In the genomic region with DNA sequence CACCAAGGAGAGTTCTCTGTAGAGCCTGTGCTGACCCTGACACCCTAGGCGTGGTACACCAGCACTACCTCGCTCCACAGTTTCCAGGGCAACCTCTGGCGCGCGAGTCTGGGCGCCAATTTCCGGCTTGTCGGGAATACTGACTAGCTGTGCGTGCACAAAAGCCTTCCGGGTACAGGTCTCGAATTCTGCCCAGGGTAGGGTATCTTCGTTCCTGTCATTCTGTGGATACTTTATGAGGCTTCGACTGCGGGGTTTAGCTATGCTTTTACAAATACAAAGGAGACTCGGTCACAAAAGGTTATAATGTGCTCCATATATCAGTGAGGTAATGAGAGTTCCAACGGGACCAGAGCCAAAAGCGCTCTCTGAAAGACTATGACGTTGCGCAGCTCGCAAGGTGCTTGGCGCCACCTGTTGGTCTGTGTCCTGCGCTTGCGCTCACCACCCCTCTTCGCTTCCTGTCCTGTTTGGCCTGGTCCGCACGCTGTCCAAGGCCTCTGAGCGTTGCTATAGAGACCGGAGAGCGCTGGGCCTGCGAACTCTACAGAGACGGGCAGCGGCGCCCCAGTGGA, we compare ENCODE assay signal across 8 mouse cellular contexts. TPM values are rescaled to one million over a fixed set of nuclear protein-coding genes. Genes with fewer than 3 reads are reported as not detected.
DNase-seq lines count a peak whose midpoint lies in the region; ATAC-seq lines count a peak whose summit lies in the region.

A gene (minus strand): TSS at position 153 of the 575 bp plus-strand sequence.
A gene (plus strand): TSS at position 265 of the 575 bp plus-strand sequence.

- peak; percentile 97 for ATAC-seq in hindbrain, embryonic 16.5 days

- WGBS in hindbrain, embryonic 16.5 days = under 1% methylated on average over 33 of the region's 33 CpGs
- WGBS in macrophage (ENCODE audit: missing documents) = under 1% methylated on average over 33 of the region's 33 CpGs

- H3K4me2 ChIP-seq in hindbrain, embryonic 16.5 days (ENCODE audit: low read length) = peak within 1 kb of the TSS; percentile 58

- H3K9ac ChIP-seq in hindbrain, embryonic 16.5 days (ENCODE audit: low read depth, low read length) = peak within 1 kb of the TSS; percentile 78

- H3K36me3 ChIP-seq in hindbrain, embryonic 16.5 days (ENCODE audit: control insufficient read depth, insufficient read depth, low read length) = peaks cover 32% of the 10 kb centered on the region
- H3K36me3 ChIP-seq in macrophage (ENCODE audit: inconsistent target) = peaks cover 9% of the 10 kb centered on the region

- H3K4me3 ChIP-seq in hindbrain, embryonic 16.5 days (ENCODE audit: low read length) = peak within 1 kb of the TSS; percentile 67
- H3K4me3 ChIP-seq in macrophage (ENCODE audit: inconsistent target) = peak within 1 kb of the TSS; percentile 69

- H3K9me3 ChIP-seq in hindbrain, embryonic 16.5 days (ENCODE audit: control insufficient read depth, low read length) = no peaks in the 10 kb centered on the region

- peak; percentile 83 for DNase-seq in T-cell, adult 2 months (ENCODE audit: low spot score)
- DNase-seq in cerebellum, postnatal 36 days = peak; percentile 91 to 96
- DNase-seq in frontal cortex, postnatal 36 days (ENCODE audit: low spot score in 2 of 2) = peak; percentile 95 to 96
- DNase-seq in left cerebral cortex, adult 18-20 months (ENCODE audit: low spot score in 2 of 2) = peak; percentile 91 to 92
- DNase-seq in right cerebral cortex, adult 18-20 months = peak; percentile 93
- DNase-seq in urinary bladder, postnatal 10 days (ENCODE audit: low spot score) = peak; percentile 74

- peaks cover 17% of the 10 kb centered on the region for H3K4me1 ChIP-seq in hindbrain, embryonic 16.5 days (ENCODE audit: control insufficient read depth, insufficient read depth, low read depth, low read length)

- H3K27me3 ChIP-seq in hindbrain, embryonic 16.5 days (replicated peaks; ENCODE audit: control insufficient read depth, insufficient read depth, low read length) = no peaks in the 10 kb centered on the region

- no peaks in the 10 kb centered on the region for H3K79me2 ChIP-seq in macrophage (ENCODE audit: inconsistent target)

- peak within 1 kb of the TSS; percentile 82 for H3K27ac ChIP-seq in hindbrain, embryonic 16.5 days (ENCODE audit: low read depth, low read length)
- H3K27ac ChIP-seq in macrophage = peak within 1 kb of the TSS; percentile 64

RNA-seq across cellular contexts. Expression of the first gene that starts in this region (rescaled TPM):
- 15.7 and 16.2 TPM in 2 replicates for polyA plus RNA-seq in hindbrain, embryonic 16.5 days (2015; fragmentation: Nextera tagmentation; extraction: Ambion mirVana)
- 1 to 10 TPM; 5.6 to 7.8 TPM for total RNA-seq in left cerebral cortex, adult 18-20 months (2021)
- 1 to 10 TPM in 23 of 26 experiments, under 1 TPM in 3; 0.78 to 6.6 (median 2.3) TPM for total RNA-seq in macrophage (2018; cell fraction: chromatin; rRNA removed)
- 1 to 10 TPM; 2.0 to 5.4 (median 3.8) TPM for total RNA-seq in macrophage (2018; cell fraction: cytosol; rRNA removed)
- total RNA-seq in macrophage (2018; cell fraction: nucleus; rRNA removed) = 1 to 10 TPM in 25 of 26 experiments, under 1 TPM in 1; 0.54 to 7.0 (median 3.0) TPM
- 1.4 to 3.0 TPM (median 2.9 TPM) in 3 replicates for polyA plus RNA-seq in macrophage (2018)

RNA-seq across cellular contexts. Expression of the second gene that starts in this region (rescaled TPM):
- 37.0 and 42.3 TPM in 2 replicates for polyA plus RNA-seq in hindbrain, embryonic 16.5 days (2015; fragmentation: Nextera tagmentation; extraction: Ambion mirVana)
- 10 to 100 TPM; 28.2 to 29.3 TPM for total RNA-seq in left cerebral cortex, adult 18-20 months (2021)
- 10 to 100 TPM in 18 of 26 experiments, 1 to 10 TPM in 8; 3.2 to 34.3 (median 19.6) TPM for total RNA-seq in macrophage (2018; cell fraction: chromatin; rRNA removed)
- 1 to 10 TPM; 3.7 to 9.8 (median 7.3) TPM for total RNA-seq in macrophage (2018; cell fraction: cytosol; rRNA removed)
- 10 to 100 TPM in 14 of 26 experiments, 1 to 10 TPM in 12; 1.9 to 18.3 (median 10.2) TPM for total RNA-seq in macrophage (2018; cell fraction: nucleus; rRNA removed)
- polyA plus RNA-seq in macrophage (2018) = 6.1 to 9.4 TPM (median 7.9 TPM) in 3 replicates

Comparison
In these comparisons a context has a peak if more than half of its experiments do, and no peak if none do; other contexts are left out.
1. Peak in every context shown above with its lines: DNase-seq, ATAC-seq, H3K4me3 ChIP-seq and H3K27ac ChIP-seq.